Mouse (Mus musculus): ENCODE results near the gene Keg1. TPM values are rescaled to one million over a fixed set of nuclear protein-coding genes. Genes with fewer than 3 reads are reported as not detected.
A peak's percentile ranks its signal among the peaks of the same experiment; 100 is the strongest.

Gene Keg1
- polyA plus RNA-seq, 1 experiment from 2014 or later, result not detected

DNA sequence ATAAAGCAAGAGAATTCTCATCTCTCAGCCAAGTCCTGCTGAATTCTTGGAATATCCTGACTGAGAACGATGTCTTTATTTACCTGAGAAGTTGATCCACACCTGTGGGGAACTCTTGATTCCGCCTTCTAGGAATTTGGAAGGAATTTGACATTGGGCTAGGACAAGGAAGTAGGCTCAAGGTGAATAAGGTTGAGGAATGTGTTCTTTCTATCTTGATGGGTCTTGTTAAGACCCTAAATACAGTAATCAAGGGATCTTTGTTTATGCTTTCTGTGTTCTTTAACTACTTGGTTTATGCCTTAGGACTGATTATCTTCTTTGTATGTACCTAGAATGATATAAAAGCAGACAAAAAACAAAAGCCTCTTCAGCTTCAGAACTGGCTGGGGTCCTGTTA, 36.4 kb downstream of the Keg1 start:
- Histone ChIP-seq H3K4me1 (ENCODE audit: control insufficient read depth, insufficient read depth, low read length) (no peaks in the 10 kb centered on the region), H3K4me2 (ENCODE audit: low read length) (no peak overlapping the region), H3K9ac (ENCODE audit: low read length) (no peak overlapping the region), H3K27ac (ENCODE audit: low read depth, low read length) (no peak overlapping the region), H3K36me3 (ENCODE audit: control insufficient read depth, insufficient read depth, low read length) (no peaks in the 10 kb centered on the region), H3K27me3 (replicated peaks; ENCODE audit: control insufficient read depth, insufficient read depth, low read length) (no peaks in the 10 kb centered on the region), H3K9me3 (replicated peaks; ENCODE audit: control insufficient read depth, low read length) (no peaks in the 10 kb centered on the region), H3K4me3 (ENCODE audit: low read depth, low read length) (no peak overlapping the region)
- DNase-seq (ENCODE audit: low spot score) (no peak), ATAC-seq (no peak)
- 82% methylated on average over 2 of the region's 2 CpGs for WGBS

DNA sequence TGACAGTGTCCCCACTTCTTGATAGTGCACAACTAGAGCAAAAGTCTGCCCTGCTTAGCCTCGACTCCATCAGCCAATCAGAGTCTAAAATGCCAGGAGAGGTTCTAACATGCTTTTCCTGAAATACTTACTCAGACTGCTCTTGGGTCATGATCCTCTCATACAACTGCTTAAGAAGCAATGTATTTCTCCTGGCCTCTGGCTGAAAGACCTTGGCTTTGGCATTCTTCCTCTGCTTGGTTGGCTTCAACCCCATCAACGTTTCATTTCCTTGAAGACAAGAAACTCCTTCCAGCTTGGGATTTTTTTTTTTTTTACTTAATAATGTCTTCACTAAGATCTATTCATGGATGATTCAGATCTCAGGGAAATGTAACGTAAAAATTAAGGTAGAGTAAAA, 60.7 kb downstream of the Keg1 start:
- no peak overlapping the region for H3K9ac ChIP-seq (ENCODE audit: low read length)
- no peak overlapping the region for H3K27ac ChIP-seq (ENCODE audit: low read depth, low read length)
- H3K36me3 ChIP-seq (ENCODE audit: control insufficient read depth, insufficient read depth, low read length), result no peaks in the 10 kb centered on the region
- H3K4me1 ChIP-seq (ENCODE audit: control insufficient read depth, insufficient read depth, low read length), result no peaks in the 10 kb centered on the region
- no peaks in the 10 kb centered on the region for H3K27me3 ChIP-seq (replicated peaks; ENCODE audit: control insufficient read depth, insufficient read depth, low read length)
- no peaks in the 10 kb centered on the region for H3K9me3 ChIP-seq (replicated peaks; ENCODE audit: control insufficient read depth, low read length)
- DNase-seq (ENCODE audit: low spot score) (no peak), ATAC-seq (no peak)
- no peak overlapping the region for H3K4me3 ChIP-seq (ENCODE audit: low read depth, low read length)
- no peak overlapping the region for H3K4me2 ChIP-seq (ENCODE audit: low read length)
- 84% methylated on average over 3 of the region's 3 CpGs for WGBS

DNA sequence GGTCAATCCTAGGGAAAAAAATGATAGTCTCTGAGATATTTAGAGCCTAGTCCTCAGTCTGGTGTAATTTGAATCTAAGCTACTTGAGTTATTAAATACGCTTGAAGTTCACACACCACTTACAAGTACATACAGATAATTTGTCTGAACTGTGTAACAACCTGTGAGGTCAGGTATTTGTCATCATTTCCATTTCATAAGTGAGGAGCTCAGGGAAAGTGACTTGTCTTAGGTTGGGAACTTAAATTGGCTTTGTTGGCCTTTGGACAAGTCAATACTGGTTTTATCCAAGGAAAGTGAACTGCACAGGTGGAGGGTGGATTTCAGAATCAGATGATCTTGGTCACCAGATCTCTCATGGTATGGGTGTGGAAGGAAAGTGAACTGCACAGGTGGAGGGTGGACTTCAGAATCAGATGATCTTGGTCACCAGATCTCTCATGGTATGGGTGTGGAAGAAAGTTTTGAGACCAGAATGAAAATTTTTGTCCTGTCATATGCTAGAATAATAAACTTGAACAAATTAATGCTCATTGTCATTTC, 63.4 kb downstream of the Keg1 start:
- H3K36me3 ChIP-seq (ENCODE audit: control insufficient read depth, insufficient read depth, low read length), result peaks cover 10% of the 10 kb centered on the region
- H3K9ac ChIP-seq (ENCODE audit: low read length), result no peak overlapping the region
- no peak for ATAC-seq
- 88% methylated on average over 1 of the region's 1 CpGs for WGBS
- H3K9me3 ChIP-seq (replicated peaks; ENCODE audit: control insufficient read depth, low read length), result no peaks in the 10 kb centered on the region
- H3K4me3 ChIP-seq (ENCODE audit: low read depth, low read length), result no peak overlapping the region
- no peak for DNase-seq (ENCODE audit: low spot score)
- no peak overlapping the region for H3K4me2 ChIP-seq (ENCODE audit: low read length)
- no peaks in the 10 kb centered on the region for H3K27me3 ChIP-seq (replicated peaks; ENCODE audit: control insufficient read depth, insufficient read depth, low read length)
- H3K4me1 ChIP-seq (ENCODE audit: control insufficient read depth, insufficient read depth, low read length), result no peaks in the 10 kb centered on the region
- no peak overlapping the region for H3K27ac ChIP-seq (ENCODE audit: low read depth, low read length)

DNA sequence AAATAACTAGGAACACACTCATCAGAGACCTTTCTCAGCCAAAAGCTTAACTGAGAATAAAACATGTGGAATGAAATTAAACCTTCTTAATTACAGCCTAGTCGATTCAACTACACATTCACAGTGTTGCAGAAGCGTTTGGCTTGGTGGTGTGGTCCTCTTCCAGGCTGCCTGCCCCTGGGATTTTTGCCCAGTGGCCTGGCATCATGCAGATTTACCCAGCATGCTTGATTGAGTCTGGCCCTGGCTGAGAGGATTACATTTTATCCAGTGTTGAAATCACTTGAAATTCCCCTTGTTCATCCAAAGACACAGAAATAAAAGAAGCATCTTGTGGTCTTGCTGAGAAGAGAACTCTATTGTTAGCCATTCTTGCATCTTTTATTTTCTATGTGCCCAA, 64.1 kb downstream of the Keg1 start:
- Histone ChIP-seq H3K36me3 (ENCODE audit: control insufficient read depth, insufficient read depth, low read length) (peaks cover 15% of the 10 kb centered on the region), H3K9me3 (replicated peaks; ENCODE audit: control insufficient read depth, low read length) (no peaks in the 10 kb centered on the region), H3K4me3 (ENCODE audit: low read depth, low read length) (no peak overlapping the region), H3K4me1 (ENCODE audit: control insufficient read depth, insufficient read depth, low read length) (no peaks in the 10 kb centered on the region), H3K9ac (ENCODE audit: low read length) (no peak overlapping the region), H3K27me3 (replicated peaks; ENCODE audit: control insufficient read depth, insufficient read depth, low read length) (no peaks in the 10 kb centered on the region), H3K27ac (ENCODE audit: low read depth, low read length) (no peak overlapping the region), H3K4me2 (ENCODE audit: low read length) (no peak overlapping the region)
- ATAC-seq (peak; percentile 50; the same call in 1 of the 2 replicates), DNase-seq (ENCODE audit: low spot score) (peak; percentile 64)
- 36% methylated on average over 2 of the region's 2 CpGs for WGBS

DNA sequence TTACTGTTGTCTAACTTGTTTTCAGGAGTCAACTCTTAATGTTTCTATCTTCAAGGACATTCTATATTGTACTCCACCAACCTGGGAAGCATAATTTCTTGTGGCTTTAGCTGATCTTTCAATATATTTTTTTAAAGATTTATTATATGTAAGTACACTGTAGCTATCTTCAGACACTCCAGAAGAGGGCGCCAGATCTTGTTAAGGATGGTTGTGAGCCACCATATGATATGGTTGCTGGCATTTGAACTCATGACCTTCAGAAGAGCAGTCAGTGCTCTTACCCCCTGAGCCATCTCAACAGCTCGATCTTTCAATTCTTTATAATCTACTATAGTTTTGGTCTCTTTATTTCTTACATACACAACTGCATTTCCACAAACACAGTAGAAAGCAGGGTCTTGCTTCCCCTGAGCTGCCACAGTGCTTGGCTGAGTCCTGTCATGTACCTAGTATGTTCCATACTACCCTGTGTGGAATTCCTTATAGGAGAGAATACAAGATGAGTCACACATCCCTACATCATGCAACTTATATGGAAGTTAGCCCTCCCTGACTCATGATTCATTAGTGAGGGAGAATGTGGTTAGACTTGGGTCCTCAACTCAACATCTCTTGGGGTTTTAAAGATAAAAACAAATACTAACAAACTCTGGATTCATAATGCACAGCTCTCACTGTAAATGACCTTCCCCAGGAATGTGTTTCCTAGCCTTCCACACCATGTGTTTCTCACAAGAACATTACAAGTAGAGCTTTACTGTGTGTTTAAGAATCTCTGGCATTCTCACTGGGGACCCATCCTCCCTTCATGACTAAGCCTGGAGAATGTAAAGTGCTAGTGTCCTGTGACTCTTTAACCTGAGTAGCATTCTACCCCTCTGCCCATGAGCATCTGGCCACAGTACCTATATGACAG, 66.9 kb downstream of the Keg1 start:
- no peaks in the 10 kb centered on the region for H3K9me3 ChIP-seq (replicated peaks; ENCODE audit: control insufficient read depth, low read length)
- H3K27ac ChIP-seq (ENCODE audit: low read depth, low read length), result no peak overlapping the region
- no peaks in the 10 kb centered on the region for H3K4me1 ChIP-seq (ENCODE audit: control insufficient read depth, insufficient read depth, low read length)
- H3K4me2 ChIP-seq (ENCODE audit: low read length), result no peak overlapping the region
- no peak overlapping the region for H3K4me3 ChIP-seq (ENCODE audit: low read depth, low read length)
- ATAC-seq, result no peak
- DNase-seq (ENCODE audit: low spot score), result no peak
- H3K9ac ChIP-seq (ENCODE audit: low read length), result no peak overlapping the region
- peaks cover 15% of the 10 kb centered on the region for H3K36me3 ChIP-seq (ENCODE audit: control insufficient read depth, insufficient read depth, low read length)
- WGBS, result 60% methylated on average over 2 of the region's 2 CpGs
- no peaks in the 10 kb centered on the region for H3K27me3 ChIP-seq (replicated peaks; ENCODE audit: control insufficient read depth, insufficient read depth, low read length)

DNA sequence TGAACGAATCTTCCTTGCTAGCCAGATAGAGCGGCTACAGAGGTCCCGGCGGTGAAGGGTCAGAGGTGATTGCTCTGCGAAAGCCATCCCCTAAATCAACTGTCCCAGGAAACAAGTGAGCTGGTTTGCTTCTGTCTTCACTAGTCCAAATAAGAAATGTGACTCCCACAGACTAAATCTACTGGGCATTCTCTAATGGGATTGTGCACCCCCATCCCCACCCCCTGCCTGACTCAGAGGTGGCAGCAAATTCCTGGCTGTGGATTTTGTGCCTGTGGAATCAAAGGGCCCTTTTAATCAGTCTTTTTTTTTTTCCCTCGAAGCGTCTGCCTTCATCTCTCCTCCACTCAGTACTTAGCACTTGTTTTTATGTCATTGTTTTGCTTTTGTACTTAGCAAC, 69.7 kb downstream of the Keg1 start, which contains the start of gene Cntf:
Gene Cntf, minus strand, starts transcription at position 325 of the 400 bp plus-strand sequence.
- Histone ChIP-seq H3K27ac (ENCODE audit: low read depth, low read length) (no peak within 1 kb of the TSS), H3K9ac (ENCODE audit: low read length) (no peak within 1 kb of the TSS), H3K4me2 (ENCODE audit: low read length) (no peak within 1 kb of the TSS), H3K36me3 (ENCODE audit: control insufficient read depth, insufficient read depth, low read length) (peaks cover 41% of the 10 kb centered on the region), H3K4me1 (ENCODE audit: control insufficient read depth, insufficient read depth, low read length) (no peaks in the 10 kb centered on the region), H3K4me3 (ENCODE audit: low read depth, low read length) (no peak within 1 kb of the TSS), H3K9me3 (replicated peaks; ENCODE audit: control insufficient read depth, low read length) (no peaks in the 10 kb centered on the region), H3K27me3 (replicated peaks; ENCODE audit: control insufficient read depth, insufficient read depth, low read length) (no peaks in the 10 kb centered on the region)
- no peak for ATAC-seq
- WGBS, result 66% methylated on average over 7 of the region's 7 CpGs
- DNase-seq (ENCODE audit: low spot score), result no peak

Other genes with a start within 250 kb of the Keg1 start
- gene Mpeg1, start 235.0 kb upstream of the Keg1 start, polyA plus RNA-seq (2014; fragmentation: Nextera tagmentation; extraction: Ambion mirVana), result 0.55 and 0.75 TPM in 2 replicates
- 15.3 and 18.2 TPM in 2 replicates for gene Dtx4, start 194.3 kb upstream of the Keg1 start, polyA plus RNA-seq (2014; fragmentation: Nextera tagmentation; extraction: Ambion mirVana)
- 9.9 and 10.9 TPM in 2 replicates for gene Fam111a, start 150.0 kb upstream of the Keg1 start, polyA plus RNA-seq (2014; fragmentation: Nextera tagmentation; extraction: Ambion mirVana)
- gene Gm4952, start 95.8 kb upstream of the Keg1 start, polyA plus RNA-seq (2014; fragmentation: Nextera tagmentation; extraction: Ambion mirVana), result not detected in 2 replicates
- not detected in 2 replicates for gene Glyat, start 62.5 kb upstream of the Keg1 start, polyA plus RNA-seq (2014; fragmentation: Nextera tagmentation; extraction: Ambion mirVana)
- not detected in 2 replicates for gene Olfr1442, start 25.3 kb upstream of the Keg1 start, polyA plus RNA-seq (2014; fragmentation: Nextera tagmentation; extraction: Ambion mirVana)
- gene Olfr1443, start 17.7 kb upstream of the Keg1 start, polyA plus RNA-seq (2014; fragmentation: Nextera tagmentation; extraction: Ambion mirVana), result not detected in 2 replicates
- 1.2 TPM in 2 replicates for gene Cntf, start 69.8 kb downstream of the Keg1 start, polyA plus RNA-seq (2014; fragmentation: Nextera tagmentation; extraction: Ambion mirVana)
- gene Zfp91, start 100.3 kb downstream of the Keg1 start, polyA plus RNA-seq (2014; fragmentation: Nextera tagmentation; extraction: Ambion mirVana), result 7.7 and 8.1 TPM in 2 replicates
- gene Lpxn, start 100.4 kb downstream of the Keg1 start, polyA plus RNA-seq (2014; fragmentation: Nextera tagmentation; extraction: Ambion mirVana), result 1.2 and 1.4 TPM in 2 replicates
- gene Gm5244, start 150.9 kb downstream of the Keg1 start, polyA plus RNA-seq (2014; fragmentation: Nextera tagmentation; extraction: Ambion mirVana), result not detected in 2 replicates
- gene Olfr1444, start 161.5 kb downstream of the Keg1 start, polyA plus RNA-seq (2014; fragmentation: Nextera tagmentation; extraction: Ambion mirVana), result not detected in 2 replicates
- gene Olfr1445, start 188.1 kb downstream of the Keg1 start, polyA plus RNA-seq (2014; fragmentation: Nextera tagmentation; extraction: Ambion mirVana), result not detected in 2 replicates
- gene Olfr1446, start 197.7 kb downstream of the Keg1 start, polyA plus RNA-seq (2014; fragmentation: Nextera tagmentation; extraction: Ambion mirVana), result not detected in 2 replicates
- gene Olfr1447, start 208.0 kb downstream of the Keg1 start, polyA plus RNA-seq (2014; fragmentation: Nextera tagmentation; extraction: Ambion mirVana), result not detected in 2 replicates
- not detected in 2 replicates for gene Olfr1448, start 228.6 kb downstream of the Keg1 start, polyA plus RNA-seq (2014; fragmentation: Nextera tagmentation; extraction: Ambion mirVana)
- not detected in 2 replicates for gene Olfr1449, start 235.1 kb downstream of the Keg1 start, polyA plus RNA-seq (2014; fragmentation: Nextera tagmentation; extraction: Ambion mirVana)